Mouse (Mus musculus): ENCODE results near the gene Odf3l1.

- TF ChIP-seq CTCF (IDR thresholded peaks at IDR 0.05; ENCODE audit: borderline replicate concordance, insufficient read depth, low read length), result no peak
- no peak for TF ChIP-seq POLR2A (IDR thresholded peaks at IDR 0.05; ENCODE audit: low read depth, low read length)
These were observed 31.6 kb downstream of the Odf3l1 start for GRCm38 (mm10) chr9:56832900-56833299.

All from embryonic fibroblast, embryonic 13.5 days (primary cell).